Mouse (Mus musculus) cerebellum, postnatal 4 days (tissue): ENCODE results near the gene Hcls1.

Experiments
- DNase-seq, 2 experiments: peaks; one replicate each; pipeline ENCODE4 v3.0.0; 2022; ENCODE audit warnings: low spot score in 2 of 2, mixed read lengths in 1 of 2

The Hcls1 gene

GRCm38 (mm10) chr16:36930231-36931136 lies 4.3 kb upstream of the Hcls1 start:
- no peak for DNase-seq

GRCm38 (mm10) chr16:36931381-36931780 lies 3.4 kb upstream of the Hcls1 start:
- DNase-seq = no peak

- no peak for DNase-seq
These were observed 2.8 kb upstream of the Hcls1 start for GRCm38 (mm10) chr16:36931976-36932375.

- DNase-seq = no peak
These were observed 2.2 kb upstream of the Hcls1 start for GRCm38 (mm10) chr16:36932546-36932945.

GRCm38 (mm10) chr16:36934131-36934840 lies 497 bp upstream of the Hcls1 start:
- DNase-seq = no peak

DNA sequence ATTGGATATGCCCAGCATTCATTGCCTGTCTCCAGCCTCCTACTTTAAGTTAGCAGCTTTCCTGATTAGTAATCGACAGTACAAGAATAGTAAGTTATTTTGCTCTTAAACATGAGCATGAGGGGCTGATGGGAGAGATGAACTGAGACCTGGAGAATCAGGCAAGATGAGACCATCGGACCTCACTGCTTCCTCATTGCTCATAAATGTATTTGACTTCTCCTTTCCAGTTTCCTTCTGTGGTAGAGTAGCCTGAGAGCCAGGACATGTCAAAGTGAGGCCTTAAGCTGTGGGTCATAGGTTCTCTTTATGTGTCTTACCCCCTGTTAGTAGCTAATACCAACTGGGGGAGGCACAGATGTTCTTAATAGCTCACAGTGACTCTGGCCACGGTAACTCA lies 1.0 kb downstream of the Hcls1 start:
- DNase-seq = no peak

DNA sequence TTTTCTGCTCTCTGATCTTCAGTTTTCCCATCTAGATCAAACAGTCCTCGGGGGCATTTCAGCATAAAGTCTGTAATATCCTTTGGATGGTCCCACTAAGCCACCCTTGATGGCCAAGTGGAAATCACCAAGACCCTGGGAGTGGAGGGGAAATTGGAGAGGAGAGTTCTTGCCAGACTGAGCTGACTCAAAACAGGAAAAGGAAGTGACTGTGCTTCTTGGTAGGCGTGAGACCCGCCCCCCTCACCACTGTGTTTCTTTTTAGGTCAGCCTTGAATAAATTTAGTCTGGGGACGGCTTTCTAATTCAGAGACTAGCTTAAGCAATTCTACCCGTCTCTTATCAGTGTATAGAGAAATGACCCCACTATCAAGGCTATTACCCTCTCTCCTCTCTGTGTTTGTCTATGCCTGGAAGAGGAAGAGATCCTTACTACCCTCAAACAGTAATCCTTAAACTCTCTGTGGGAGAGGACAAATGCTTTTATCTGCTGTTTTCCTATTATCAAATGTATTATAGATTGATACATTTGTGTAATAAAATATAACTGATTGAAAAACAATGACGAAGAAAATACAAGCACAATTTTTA lies 6.4 kb downstream of the Hcls1 start:
- DNase-seq = no peak

GRCm38 (mm10) chr16:36941895-36942294 lies 7.1 kb downstream of the Hcls1 start:
- DNase-seq = no peak

DNA sequence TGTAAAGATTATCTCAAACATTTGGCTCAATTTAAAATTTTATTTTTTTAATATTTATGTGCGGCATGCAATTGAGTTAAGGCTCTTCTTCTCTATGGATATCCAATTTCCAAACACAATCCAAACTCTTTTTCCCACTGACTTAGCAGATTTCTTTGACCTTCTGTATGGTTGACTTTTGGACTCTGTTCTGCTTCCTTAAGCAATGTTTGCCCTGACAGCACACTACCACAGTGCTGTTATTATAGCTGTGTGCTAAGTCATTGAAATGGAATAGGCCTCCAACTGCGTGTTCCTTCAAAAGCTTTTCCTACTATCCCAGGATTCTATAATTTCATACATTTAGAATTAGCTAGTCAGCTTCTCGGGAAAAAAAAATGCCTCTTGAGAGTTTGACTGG lies 8.8 kb downstream of the Hcls1 start:
- no peak for DNase-seq

- DNase-seq = no peak
These were observed 10.2 kb downstream of the Hcls1 start for GRCm38 (mm10) chr16:36944895-36945424.

GRCm38 (mm10) chr16:36946459-36947159 lies 11.8 kb downstream of the Hcls1 start:
- no peak for DNase-seq

- DNase-seq = no peak
These were observed 12.9 kb downstream of the Hcls1 start for GRCm38 (mm10) chr16:36947646-36948197.

- no peak for DNase-seq
These were observed 15.0 kb downstream of the Hcls1 start for GRCm38 (mm10) chr16:36949614-36950336.

DNA sequence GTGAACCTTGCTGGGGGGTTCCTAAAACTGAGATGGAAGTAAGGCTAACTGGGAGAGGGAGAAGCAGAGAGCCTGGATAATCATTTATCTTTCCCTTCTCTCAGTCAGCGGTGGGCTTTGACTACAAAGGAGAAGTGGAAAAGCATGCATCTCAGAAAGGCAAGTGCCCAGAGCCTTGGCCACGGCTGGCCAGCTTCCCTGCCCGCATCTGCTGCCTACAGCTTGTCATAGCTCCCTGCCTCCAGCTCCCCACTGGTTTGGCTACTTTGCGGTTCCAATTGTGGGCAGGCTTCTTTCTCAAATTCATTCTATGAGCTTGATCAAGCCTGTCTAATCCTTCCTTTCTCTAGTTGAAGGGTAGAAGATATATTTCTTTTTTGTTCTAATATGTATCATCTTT lies 16.2 kb downstream of the Hcls1 start:
- peak in 1 of 2 experiments; percentile 76 for DNase-seq

- DNase-seq = no peak
These were observed 20.3 kb downstream of the Hcls1 start for GRCm38 (mm10) chr16:36955106-36955505.

- DNase-seq = no peak
These were observed 28.6 kb downstream of the Hcls1 start for GRCm38 (mm10) chr16:36963415-36963814.

GRCm38 (mm10) chr16:36979127-36979526 lies 44.3 kb downstream of the Hcls1 start:
- DNase-seq = no peak

- no peak for DNase-seq
These were observed 49.0 kb downstream of the Hcls1 start for GRCm38 (mm10) chr16:36983796-36984195.

DNA sequence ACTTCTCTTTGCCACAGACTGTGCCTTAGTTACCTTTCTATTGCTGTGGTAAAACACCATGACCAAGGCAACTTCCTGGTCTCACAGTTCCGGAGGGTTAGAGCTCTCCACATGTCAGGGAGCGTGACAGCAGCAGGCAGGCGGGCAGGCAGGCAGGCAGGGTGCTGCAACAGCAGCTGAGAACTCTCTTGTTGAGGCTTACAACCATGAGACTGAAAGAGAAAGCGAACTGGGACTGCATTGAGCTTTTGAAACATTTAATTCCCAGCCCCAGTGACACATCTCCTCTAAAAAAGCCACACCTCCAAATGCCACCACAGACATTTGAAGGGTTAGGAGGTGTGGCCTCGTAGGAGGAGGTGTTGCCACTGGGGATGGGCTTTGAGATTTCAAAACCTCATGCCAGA lies 50.9 kb downstream of the Hcls1 start:
- DNase-seq = no peak

GRCm38 (mm10) chr16:36987399-36987798 lies 52.6 kb downstream of the Hcls1 start:
- DNase-seq = no peak

GRCm38 (mm10) chr16:36988066-36988465 lies 53.3 kb downstream of the Hcls1 start:
- DNase-seq = no peak
